Mouse (Mus musculus): ENCODE measurements around the gene Rap1a.
"Not testable (repeated sequence)": the region's sequence is repeated elsewhere in the genome, so short reads cannot be mapped to it uniquely, and the experiment has no call there.

The Rap1a gene

DNA sequence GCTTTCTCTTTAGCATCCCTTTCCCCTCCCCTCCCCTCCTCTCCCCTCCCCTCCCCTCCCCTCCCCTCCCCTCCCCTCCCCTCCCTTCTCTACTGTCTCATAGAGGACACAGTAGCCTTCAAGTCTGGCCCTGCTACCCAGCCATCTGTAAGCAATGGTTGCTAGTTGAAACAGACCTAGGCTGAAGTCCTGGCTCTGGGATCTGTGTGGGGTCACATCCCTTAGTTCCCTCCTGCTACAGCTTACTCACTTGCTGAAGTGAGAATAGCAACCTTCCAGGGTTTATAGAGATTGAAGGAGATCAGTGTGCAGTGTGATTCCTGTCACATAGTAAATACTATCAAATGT is 86.3 kb downstream of the Rap1a start:
- DNase-seq (ENCODE audit: low spot score) = peak; percentile 11

DNA sequence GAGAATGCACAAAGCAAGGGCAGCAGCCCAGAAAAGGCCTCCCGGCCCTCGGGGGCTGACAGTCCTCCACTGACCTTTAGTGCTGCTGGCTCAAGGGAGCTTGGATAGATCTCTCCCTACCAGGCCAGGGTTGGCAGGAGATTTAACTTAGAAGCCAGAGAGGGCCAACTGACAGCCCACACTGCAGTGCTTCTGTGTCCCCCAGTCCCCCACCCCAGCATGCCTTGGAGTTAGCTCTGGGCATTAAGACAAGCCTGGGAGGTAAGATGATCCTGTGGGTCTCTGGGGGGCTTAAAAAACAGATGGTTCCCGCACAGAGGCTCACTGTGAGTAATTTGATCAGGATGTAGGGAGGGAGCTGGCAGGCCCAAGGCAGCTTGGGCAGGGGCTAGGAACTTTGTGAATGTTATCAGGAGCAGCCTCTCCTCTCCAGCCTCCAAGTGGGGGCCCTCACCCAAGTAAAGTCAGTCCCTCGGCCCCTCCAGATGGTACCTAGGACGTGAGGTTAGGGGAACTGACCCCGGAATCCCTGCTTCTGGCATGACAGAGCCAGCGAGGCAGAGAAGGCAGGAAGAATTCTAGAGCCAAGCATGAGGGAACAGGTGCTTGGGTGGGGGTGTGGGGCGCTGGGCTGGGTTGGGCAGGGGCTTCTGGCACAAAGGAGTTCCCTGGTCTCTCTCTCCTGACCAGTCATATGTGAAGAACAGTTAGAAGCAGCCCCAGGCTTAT is 86.9 kb downstream of the Rap1a start:
- peak; percentile 63 for DNase-seq (ENCODE audit: low spot score)

DNA sequence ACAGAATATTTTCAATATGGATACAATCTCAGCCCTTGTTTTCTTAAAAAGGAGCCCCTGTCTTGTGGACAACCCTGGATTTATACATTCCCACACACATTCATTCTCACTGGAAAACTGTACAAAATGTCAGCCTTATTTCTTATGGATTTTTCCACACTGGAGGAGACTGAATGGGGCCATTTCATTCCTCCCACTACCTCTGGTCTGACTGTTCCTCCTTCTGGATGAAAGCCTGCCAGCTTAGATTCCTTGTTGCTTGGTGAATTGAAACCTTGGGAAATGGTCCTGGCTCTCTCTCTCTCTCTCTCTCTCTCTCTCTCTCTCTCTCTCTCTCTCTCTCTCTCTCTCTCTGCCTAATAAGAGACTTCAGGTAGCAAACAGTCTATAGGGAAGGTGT is 88.3 kb downstream of the Rap1a start:
- no peak for DNase-seq (ENCODE audit: low spot score)

DNA sequence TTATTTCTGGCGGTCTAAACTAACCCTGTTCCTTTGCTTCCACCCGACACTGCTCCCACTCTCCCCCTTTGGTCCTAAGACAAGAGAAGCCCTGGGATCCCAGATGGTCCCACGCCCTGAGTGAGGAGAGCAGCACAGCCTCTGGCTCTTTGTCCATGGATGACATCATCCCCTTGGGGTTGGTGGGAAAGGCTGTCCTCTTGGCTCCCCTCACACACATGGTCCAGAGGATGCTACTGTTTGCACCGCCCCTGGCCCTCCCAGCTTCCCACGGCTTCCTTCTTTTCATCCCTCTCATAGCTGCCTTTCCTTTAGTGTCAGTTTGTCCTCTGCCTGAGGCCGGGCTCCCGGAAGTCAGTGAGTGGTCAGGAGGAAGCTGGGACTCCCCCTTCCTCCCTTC is 89.4 kb downstream of the Rap1a start:
- DNase-seq (ENCODE audit: low spot score) = peak; percentile 8

DNA sequence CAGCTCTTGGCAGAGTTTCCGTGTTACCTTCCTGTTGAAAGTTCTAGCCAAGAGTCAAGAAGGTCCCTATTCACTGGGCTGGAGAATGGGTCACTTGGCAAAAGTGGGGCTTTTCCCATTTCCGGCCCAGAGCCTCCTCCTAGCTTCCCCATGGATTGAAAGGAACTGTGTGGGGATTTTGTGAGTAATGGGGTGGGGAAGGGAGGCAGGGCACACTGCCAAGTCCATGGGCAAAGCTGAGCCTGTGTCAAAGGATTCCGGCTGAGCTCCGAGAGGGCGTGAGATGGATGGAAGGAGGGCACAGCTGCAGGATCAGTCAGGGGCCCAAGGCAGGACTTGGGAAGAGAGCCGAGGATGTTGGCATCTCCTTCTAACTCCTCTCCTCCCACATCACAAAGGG is 90.9 kb downstream of the Rap1a start:
- DNase-seq (ENCODE audit: low spot score) = no peak

GRCm38 (mm10) chr3:105707590-105707989 is 93.5 kb downstream of the Rap1a start:
- peak; percentile 61 for DNase-seq (ENCODE audit: low spot score)

DNA sequence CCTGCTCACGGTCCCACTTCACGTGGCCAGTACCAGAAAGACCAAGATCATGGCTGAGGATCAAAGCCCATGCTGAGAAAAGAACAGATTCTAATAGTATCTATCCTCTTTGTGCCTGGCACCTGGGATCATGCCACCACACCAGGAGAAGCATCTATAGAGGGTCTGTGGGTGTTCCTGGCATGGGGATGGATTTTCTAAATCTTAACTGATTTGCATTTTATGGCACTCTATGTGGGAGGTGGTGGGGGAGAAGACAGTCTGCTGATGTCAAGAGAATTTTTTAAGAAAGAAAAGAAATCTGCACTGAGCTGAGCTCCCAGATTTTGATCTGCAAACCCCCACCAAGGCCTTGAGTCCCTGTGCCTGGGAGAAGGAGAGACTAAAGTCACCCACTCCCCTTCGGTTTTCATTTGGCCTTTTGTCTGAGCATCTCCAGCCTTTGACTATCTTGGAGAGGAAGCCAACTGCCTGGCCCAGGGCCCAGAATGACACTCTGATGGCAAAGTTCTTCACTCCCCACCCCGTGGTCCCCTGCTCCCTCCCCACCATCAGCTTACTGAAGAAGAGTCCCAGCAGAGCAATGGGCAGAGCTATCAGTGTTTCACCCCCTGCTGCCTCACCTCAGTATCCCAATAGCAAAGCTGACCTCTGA is 94.6 kb downstream of the Rap1a start:
- no peak for DNase-seq (ENCODE audit: low spot score)

GRCm38 (mm10) chr3:105705561-105705960 is 95.6 kb downstream of the Rap1a start:
- DNase-seq (ENCODE audit: low spot score) = no peak

DNA sequence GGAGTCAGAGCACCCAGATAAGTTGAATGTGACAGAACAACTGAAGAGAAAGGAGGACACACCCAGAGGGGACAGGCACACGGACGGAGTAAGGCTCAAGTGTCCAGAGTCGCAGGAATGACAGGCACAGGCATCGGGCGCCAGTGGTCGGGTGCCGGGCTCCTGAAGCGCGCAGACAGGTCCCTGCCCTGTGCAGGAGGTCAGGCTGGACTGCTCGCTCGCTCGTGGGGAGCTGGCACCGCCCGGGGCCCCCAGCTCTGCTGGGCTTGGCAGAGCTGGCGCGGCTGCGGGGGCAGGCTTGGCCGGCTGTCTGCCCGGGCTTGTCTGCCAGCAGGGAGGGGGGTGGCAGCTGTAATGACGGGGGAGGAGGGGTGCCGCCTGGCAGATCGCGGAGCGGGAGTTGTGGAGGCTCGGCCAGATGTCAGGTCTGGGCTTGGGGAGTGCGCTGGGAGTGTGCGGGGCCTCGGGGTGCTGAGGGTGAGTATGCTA is 96.0 kb downstream of the Rap1a start:
- peak; percentile 24 for DNase-seq (ENCODE audit: low spot score)

DNA sequence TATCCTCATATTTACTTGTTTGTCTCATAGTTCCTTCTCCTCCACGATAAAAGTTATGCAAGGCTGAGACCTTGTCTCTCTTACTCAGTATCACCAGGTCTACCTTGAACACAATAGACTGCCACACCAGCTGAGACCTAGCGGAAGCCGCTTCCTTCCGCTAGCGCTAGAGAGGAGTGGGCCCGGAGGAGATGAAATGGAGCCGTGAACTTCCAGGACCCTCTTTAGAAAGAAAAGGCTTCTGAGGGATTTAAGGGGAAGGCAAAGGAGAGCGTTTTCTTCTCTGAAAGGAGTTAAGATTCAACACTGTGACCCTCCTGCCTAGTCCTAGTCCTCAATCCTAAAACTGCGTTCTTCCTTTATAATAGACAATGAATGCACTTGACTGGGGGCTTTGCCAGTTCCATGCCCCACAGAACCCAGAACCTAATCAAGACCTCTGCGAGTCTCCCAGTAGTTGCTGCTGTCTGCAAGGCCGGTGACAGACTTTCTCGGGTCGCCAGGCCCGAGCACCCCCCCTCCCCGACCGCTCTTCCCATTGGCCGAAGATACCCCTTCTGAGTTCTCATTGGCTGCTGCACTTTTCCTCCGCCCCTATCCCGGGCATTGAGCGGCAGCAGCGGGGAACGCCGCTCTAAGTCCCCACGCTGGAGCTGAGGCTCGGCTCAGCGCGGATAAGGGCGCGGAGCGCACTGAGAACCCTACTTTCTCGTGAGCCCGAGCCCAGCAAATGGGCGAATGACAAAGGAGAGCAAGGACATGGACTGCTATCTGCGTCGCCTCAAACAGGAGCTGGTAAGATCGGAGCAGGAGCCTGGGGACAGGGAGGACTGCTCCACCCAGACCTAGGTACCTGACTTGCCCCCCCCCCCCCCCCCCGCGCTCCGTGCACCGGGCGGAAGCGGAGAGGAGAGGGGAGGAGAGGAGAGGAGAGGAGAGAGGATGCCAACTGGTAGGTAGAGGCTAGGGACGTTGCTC is 96.8 kb downstream of the Rap1a start, which contains the start of gene Inka2:
Gene Inka2, plus strand, starts transcription at position 569 of the 978 bp plus-strand sequence.
- DNase-seq (ENCODE audit: low spot score) = peak; percentile 89

DNA sequence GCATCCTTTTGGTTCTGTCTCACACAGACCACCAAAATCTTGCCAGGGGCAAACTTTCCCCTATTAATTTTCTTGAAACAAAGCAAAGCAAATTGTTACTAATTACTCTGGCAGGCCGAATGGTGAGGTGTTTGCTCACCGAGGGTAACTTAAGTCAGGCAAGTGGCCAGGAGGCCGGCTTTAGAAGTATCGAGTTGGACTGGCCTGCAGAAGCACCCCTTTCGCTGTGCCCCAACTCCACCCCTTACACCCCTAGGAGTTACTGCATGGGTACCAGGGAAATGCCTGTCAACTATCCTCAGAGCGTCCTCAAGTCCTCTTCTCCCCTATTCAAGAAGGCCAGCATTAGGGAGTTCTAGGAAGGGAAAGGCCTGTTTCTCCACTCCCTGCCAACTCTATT is 97.6 kb downstream of the Rap1a start:
- DNase-seq (ENCODE audit: low spot score) = no peak

GRCm38 (mm10) chr3:105701399-105701798 is 99.7 kb downstream of the Rap1a start:
- DNase-seq (ENCODE audit: low spot score) = no peak

DNA sequence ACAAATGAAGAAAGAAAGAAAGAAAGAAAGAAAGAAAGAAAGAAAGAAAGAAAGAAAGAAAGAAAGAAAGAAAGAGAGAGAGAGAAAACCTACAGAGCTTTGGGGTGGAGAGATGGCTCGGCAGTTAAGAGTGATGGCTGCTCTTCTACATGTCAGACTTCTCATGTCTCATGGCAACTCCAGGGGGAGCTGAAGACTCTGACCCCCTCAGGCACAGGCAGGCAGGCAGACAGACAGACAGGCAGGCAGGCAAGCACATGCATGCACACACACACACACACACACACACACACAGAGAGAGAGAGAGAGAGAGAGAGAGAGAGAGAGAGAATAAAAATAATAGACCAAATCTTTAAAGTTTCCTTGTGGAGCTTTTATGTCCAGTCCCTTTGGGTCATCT is 100.3 kb downstream of the Rap1a start:
- DNase-seq (ENCODE audit: low spot score) = not testable (repeated sequence)

GRCm38 (mm10) chr3:105699241-105699933 is 101.7 kb downstream of the Rap1a start:
- no peak for DNase-seq (ENCODE audit: low spot score)

- DNase-seq (ENCODE audit: low spot score) = no peak
Measured at GRCm38 (mm10) chr3:105698311-105698710, 102.8 kb downstream of the Rap1a start.

- DNase-seq (ENCODE audit: low spot score) = no peak
Measured at GRCm38 (mm10) chr3:105697148-105697441, 104.0 kb downstream of the Rap1a start.

DNA sequence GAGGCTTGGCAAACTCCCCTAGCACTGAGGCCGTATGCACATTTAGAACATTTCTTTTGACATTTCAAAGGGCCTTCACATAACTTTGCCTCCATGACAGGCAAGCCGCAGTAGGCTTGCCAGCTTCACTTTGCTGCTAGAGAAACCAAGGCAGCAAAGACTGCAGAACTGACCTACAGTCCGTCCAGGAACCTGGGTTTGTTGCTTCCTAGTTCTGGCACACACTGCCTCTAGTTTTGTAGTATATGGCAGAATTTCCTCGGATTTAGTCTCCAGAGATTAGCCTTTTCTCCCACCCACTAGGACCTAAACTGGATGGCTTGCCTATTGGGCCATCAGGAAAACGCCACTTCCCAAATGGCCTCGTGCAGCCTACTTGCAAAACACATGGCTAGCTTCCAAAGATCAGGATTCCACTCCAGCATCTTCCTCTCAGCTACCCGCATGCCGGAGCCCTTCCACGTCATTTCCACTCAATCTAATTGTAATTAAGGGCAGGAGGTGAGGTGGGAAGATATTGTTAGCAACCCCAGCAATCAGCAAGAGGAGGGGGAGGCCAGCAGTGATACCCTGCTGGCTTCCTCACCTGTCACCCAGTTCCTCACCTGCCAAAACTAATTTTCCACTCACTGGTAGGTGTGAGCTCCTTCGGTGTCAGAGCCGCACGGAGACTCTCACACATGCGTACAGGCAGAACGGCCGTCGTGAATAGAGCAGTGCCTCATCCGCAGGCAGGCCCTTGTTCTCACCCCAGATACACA is 104.6 kb downstream of the Rap1a start:
- no peak for DNase-seq (ENCODE audit: low spot score)

GRCm38 (mm10) chr3:105695476-105696386 is 105.4 kb downstream of the Rap1a start:
- DNase-seq (ENCODE audit: low spot score) = peak; percentile 44

- no peak for DNase-seq (ENCODE audit: low spot score)
Measured at GRCm38 (mm10) chr3:105693327-105694080, 107.6 kb downstream of the Rap1a start.

Data from embryo, embryonic 10 days (tissue).